Mouse (Mus musculus) ovary, adult 18-20 months (tissue): ENCODE results near the gene Lrrc58.
A peak's percentile ranks its signal among the peaks of the same experiment; 100 is the strongest.

Experiments used
- DNase-seq: peaks from one replicate; pipeline ENCODE4 v3.0.0; 2022; ENCODE audit warnings: low spot score, mixed read lengths

Gene Lrrc58

DNA sequence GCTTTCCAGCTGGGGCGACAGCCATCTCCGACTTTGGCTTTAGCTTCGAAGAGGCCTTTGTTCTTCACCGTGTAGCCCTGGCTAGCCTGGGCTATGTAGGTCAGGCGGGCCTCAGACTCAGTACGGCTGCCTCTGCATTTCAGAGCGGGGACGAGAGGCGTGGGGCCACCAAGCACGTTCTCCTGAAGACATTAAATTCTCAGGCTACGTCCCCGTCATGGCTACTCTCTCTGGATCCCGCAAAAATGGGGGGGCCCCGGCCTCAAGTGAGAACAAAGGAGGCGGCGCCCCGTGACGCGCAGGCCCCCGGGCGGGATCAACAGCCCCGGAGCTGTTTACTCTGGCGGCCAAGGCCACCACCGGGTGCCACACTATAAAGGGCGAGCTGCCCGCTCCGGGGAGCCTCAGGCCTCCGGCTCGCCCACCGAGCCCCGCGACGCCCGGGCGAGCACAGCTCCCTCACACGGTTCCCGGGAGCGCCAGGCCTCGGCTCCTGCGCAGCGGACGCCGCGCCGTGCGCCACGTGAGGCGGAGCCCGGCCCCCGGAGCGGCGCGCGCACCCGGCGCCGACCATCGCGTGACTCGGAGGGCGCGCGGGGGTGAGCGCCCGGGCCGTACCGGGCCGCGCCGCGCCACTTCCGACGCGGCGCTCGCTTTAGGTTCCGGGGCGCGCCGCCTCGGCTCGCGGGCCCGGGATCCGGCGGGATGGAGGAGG is at the start of gene Lrrc58:
Gene Lrrc58, plus strand, starts transcription at position 599 of the 715 bp plus-strand sequence.
- peak; percentile 76 for DNase-seq

DNA sequence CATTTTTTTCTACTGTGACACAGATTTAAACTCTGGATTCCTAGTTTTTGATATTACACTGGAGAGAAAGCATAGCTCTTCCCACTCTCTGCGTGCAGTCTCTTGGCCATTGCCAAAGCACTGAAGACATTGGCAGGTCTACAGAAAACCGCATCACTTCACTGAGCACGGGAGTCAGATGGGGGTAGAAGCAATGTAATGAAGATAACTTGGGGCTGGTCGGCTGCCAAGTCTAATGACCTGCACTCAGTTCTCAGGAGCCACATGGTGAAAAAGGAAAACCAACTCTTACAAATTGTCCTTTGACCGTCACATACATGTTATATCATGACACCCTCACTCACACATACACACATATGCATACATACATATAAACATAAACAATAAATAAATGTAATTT is 44.2 kb upstream of the Lrrc58 start:
- DNase-seq, result no peak

DNA sequence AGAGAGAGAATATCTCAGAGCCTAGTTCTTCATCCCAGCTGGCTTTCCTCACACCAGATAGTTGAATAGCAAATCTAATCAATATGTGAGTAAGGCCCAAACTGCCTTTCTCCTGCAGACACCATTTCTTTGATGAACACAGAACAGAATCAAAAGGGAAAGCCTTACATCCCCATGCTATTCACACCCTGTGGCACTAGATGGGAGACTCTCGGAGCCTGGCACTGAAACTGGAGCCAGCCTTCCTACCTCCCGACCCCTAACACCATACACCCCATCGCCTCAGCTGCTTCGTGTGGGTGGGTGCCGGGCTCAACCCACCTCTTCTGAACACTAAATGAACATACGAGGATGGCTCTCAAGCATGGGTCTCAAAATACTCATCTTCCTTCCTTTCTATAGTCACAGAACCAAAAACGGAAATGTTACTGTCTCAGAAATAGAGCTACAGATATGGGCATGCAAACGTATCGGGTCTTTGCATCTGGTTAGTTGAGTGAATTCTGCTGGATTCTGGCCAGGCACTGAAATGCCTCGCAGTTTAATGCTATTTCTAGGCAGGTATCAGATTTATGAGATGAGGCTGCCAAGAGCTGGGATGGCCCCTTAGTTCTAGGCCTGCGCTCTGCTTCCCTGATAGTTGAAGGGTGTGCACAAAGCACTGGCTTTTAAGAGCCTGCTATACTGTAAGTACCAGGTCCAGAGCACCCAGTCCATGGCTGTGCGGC is 43.2 kb upstream of the Lrrc58 start:
- DNase-seq, result no peak

DNA sequence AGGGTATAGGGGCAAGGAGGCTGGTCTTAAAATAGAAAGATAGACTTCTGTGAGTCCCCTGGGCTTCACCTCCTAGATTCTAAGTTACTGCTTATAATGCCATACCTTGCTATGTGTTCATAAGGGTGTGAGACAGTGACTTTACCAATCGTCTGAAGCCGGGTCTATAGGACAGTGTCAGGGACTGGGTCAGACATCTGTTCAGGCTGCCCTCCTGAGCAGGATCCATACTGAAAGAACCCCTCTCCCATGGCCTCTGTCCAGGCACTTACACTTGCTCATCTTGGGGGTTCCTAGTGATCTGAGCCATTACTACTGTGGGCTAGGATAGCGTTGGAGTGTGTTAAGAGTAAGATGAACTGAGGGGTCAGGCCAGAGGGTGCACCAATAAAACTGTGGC is 41.9 kb upstream of the Lrrc58 start:
- no peak for DNase-seq

GRCm38 (mm10) chr16:37831041-37831440 is 37.1 kb upstream of the Lrrc58 start:
- no peak for DNase-seq

DNA sequence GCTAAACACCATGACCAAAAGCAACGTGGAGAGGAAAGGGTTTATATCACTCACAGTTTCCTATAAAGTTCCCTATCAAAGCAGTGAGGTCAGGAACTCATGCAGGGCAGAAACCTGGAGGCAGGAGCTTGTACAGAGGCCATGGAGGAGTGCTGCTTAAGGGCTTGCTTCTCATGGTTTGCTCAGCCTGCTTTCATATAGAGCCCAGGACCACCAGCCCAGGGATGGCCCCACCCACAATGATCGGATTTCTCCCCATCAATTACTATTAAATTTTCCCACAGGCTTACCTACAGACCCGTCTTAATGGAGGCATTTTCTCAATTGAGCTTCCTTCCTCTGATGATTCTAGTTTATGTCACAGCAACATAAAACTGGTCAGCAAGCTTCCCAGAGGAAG is 30.6 kb upstream of the Lrrc58 start:
- no peak for DNase-seq

- DNase-seq, result no peak
These were observed 25.8 kb upstream of the Lrrc58 start for GRCm38 (mm10) chr16:37842439-37842838.

DNA sequence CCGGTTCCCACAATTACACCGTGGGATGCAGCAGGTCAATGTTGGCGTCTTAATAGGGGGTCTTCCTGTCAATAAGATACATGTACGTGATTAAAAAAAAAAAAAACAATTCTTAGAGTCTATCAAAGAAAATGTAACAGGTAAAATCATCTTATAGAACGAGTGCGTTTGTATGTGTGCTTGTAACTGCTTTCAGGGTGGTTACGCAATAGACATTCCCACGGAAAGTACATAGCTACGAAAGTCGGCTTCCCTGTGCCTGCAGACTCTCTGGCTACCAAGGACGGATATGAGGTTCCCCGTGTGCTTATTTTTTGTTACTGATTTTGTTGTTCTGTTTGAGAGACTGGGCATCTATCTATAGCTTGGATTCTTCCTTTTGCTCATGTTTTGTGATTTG is 24.4 kb upstream of the Lrrc58 start:
- DNase-seq, result no peak

GRCm38 (mm10) chr16:37845202-37845925 is 22.8 kb upstream of the Lrrc58 start:
- DNase-seq, result peak; percentile 63

DNA sequence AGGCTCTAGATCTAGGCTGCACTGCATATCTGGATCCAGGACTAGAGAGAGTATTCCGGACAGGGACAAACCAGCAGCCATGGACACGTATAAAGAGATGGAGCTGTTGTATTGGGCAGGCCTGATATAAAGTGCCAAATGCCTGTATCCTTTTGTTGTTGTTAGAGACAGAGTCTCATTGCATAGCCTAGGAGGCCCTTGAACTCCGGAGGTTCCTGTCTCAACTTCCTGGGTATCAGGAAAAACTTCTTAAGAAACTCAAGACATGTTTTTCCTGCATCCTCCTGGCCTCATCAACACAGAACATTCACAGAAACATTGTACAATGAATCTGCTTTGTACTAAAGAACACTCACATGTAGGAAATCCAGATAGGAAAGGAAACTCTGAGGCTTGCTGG is 21.1 kb upstream of the Lrrc58 start:
- DNase-seq, result no peak

DNA sequence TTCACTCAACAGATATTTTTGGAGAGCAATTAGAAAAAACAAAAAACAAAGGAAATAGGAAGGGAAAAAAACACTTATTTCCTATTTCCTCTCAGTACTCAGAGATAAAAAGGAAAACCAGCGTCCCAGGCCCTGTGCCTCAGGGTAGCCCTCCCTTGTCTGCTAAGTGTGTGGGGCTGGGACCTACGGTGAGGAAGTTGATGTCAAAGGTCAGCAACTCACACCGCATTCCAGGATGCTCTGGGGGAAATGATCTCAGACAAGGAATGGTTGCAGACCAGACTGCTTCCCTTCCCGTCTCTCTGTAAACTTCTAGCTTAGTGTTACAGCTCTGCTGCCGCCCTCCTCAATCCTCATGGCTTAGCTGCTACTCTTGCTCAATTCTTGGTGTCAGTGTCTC is 16.8 kb upstream of the Lrrc58 start:
- DNase-seq, result no peak

DNA sequence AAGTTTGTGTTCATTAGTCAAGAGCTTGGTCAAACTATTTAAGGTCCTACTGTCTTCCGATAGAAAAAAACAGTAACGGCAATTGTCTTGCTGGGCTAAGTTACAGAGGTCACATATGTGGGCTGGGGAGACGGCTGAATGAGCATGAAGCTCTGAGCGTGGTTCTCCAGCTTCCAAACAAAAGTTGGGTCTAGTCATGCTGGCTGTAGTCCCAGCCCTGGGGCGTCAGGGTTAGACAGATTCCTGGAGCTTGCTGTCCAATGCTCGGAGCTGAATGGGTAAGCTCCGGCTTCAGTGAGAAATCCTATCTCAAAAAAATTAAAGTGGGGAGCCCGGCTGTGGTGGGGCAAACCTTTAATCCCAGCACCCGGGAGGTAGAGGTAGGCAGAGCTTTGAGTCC is 14.9 kb upstream of the Lrrc58 start:
- DNase-seq, result peak; percentile 20

DNA sequence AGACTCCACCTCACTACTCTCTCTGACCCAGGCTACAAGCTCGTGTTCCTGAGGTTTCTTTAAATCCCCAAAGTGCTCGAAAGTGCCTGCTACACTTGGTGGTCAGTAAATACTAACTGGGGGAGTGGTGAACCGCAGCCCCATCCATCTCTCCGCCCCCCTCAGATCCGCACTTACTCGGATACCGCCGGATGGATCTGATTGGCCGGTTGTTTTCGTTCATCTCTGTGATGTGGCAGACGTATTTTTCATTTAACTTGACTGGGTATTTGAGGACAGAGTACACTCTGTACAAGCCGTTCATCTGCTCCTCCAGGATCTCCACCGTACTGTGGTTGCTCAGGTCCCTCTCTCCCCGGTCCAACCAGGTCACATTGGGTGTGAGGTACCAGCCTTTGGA is 14.1 kb upstream of the Lrrc58 start:
- DNase-seq, result no peak

DNA sequence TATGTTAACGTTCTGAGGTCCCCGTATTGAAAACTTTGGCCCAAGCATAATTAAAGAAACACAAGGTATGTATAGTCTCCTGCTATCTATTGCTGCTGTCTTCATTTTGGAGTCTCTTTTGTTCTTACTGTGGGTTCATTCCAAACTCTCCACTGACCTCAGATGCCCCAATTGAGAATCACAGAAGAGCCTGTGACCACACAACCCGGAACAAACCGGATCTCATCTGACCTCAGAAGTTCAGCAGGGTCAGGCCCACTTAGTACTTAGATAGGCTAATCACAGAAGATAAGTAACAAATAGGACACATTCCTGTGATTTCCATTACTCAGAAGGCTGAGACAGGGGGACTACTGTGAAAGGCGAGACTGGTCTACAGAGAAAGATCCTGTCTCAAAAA is 13.6 kb upstream of the Lrrc58 start:
- DNase-seq, result no peak

DNA sequence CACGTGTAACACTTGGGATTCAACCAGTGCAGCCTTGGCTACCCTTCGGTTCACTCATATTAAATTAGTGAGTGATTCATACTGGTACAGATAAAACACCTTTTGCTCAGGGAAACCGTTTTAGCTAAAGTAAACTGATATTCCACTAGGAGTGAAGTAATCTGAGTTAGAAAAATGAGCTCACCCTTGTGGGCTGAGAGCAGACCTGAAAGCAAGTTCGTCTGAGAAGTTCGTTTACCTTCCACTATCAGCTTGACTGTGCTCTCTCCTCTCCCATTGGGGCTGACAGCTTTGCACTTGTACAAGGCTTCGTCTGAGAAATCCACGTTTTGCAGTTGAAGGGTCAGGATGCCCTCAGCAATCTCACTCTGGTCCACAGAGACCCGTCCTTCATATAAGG is 12.6 kb upstream of the Lrrc58 start:
- DNase-seq, result no peak

DNA sequence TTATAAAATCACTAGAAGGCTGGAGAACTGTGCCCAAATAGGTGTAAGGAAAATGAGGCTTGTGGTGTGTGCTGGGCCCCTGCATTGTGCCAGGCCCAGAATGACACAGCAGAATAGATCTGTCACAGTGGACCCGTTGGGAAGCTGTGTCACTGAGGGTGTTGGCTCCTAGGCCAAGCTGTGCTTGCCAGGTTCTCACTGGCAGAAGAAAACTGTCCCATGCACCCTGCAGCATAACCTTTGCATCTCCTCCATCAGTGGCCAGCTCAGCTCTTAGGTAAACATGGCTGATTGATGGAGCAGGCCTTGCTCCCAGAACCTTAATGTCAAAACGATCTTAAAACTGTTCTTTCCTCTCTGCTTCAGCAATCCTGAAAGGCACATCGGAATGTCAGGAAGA is 11.9 kb upstream of the Lrrc58 start:
- no peak for DNase-seq

DNA sequence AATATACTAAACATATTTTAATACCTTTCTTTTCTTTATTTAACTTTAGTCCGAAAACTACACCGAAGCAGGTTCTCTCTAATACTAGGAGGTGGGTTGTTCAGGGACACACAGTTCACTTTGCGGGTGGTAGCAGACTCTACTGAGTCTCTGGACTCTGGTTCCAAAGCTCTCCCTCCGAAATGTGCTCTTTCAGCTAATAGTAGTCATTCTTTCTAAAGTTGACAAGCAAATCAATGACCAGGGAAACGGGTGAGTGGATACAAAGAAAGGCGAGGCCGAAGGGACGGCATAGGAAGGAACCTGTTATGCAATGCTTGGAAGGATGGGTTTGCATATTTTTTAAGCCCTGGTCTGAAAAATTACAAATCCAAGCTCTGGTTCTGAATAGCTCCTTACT is 10.7 kb upstream of the Lrrc58 start:
- no peak for DNase-seq

GRCm38 (mm10) chr16:37860213-37860612 is 8.0 kb upstream of the Lrrc58 start:
- DNase-seq, result no peak

- no peak for DNase-seq
These were observed 7.2 kb upstream of the Lrrc58 start, which contains the start of gene Gm36028 for GRCm38 (mm10) chr16:37861029-37861428. TSS of gene Gm36028 (minus strand) at chr16:37861146.

DNA sequence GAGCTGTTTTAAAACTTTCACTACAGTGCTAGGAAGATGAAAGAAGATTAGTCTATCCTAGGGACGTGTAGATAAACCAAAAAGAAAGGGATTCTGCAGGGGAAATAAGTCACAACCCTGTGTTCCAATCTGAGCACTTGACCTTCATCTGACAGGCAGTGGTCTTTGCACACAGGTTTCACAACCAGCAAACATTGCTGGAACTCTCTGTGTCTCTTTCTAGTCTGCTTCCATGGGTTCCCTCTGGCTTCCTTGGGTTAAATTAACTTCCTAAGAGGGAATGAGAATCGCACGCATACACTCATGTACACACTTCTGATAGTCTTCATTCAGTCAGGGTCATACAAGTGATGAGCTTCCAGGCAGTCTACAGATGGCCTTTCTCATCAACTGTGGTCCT is 4.3 kb upstream of the Lrrc58 start:
- no peak for DNase-seq

DNA sequence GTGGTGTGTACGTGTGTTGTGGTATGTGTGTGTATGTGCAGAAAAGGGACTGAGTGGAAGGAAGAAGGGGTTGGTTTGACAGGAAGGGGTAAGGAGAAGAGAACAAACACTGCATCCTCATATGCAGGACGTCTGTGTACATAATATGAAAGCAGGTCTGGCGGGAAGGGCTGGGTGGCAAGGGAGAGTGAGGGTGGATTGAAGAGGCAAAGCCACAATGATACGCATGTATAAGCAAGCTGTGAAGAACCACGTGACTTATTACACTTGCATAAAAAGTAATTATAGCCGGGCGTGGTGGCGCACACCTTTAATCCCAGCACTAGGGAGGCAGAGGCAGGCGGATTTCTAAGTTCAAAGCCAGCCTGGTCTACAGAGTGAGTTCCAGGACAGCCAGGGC is 2.3 kb upstream of the Lrrc58 start:
- no peak for DNase-seq

GRCm38 (mm10) chr16:37868506-37869469 is 599 bp downstream of the Lrrc58 start:
- DNase-seq, result no peak
